Mouse (Mus musculus) heart, postnatal 10 days (tissue): ENCODE data around the gene Cldn13. TPM values are rescaled to one million over a fixed set of nuclear protein-coding genes. Genes with fewer than 3 reads are reported as not detected.

Experiments
- DNase-seq, 2 experiments: peaks; one replicate each; pipeline ENCODE4 v3.0.0; 2021
- intact Hi-C: fragments of 180-260 bp; cut with DNase I; formaldehyde crosslinking; loops from one replicate; pipeline ENCODE4 v1.15.1; 2025
- total RNA-seq, 2 experiments: library from RNA; stranded (reverse); gene quantifications; 2 replicates each; pipeline ENCODE4 v1.2.3; 2021

Cldn13 gene
- total RNA-seq, 2 experiments from 2014 or later = not detected

DNA sequence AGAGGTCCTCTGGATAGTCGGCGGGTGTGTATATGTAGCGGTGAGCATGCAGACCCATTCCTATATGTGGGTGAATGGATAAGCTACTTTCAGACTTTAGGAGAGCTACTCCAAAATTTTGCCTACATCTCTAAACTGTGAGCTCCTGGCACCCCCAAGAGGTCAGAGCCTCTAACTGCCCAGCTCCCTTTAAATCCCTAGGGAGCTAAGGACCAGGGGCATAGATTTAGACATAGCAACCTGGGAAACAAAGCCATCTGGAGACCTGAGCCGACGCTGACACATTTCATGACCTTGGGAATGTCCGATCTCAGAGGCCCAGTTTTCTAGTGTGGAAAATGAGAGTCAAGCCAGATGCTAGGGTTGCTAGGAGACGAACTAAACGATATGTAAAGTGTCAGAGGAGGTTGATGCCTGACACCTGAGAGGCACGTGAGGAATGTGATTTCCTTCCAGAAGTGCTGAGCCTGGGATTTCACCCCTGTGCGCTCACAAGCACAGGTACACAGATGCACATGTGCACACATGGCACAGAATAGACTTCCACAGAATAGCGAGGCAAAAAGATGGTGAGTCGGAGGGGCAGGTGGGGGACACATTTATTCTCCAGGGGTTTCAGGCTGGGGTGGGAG, 14.2 kb downstream of the Cldn13 start:
- peak; percentile 73 to 75 for DNase-seq
- intact Hi-C loops = loop anchor here (2.0 to 5.0 kb wide), 2 partner anchors 192 to 399 kb away; no protein-coding TSS in a partner anchor

DNA sequence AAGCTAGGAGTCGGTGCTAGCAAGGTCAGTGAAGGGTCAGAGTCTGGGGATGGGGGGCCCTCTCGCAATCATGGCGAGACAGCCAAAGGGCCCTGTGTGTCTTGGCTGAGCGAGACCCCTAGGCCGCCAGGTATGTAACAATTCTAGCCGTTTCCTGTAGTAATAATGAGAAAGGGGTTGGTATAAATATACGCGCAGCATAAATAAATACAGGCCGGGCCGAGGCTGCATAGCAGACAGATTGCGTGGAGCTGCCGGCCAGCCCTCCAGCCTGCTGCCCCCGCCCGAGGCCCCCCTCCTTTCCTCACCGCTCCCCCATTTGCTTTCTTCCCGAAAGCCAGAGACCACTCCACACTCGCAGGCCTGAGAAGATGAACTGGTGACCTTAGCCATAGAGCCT, 17.7 kb downstream of the Cldn13 start:
- intact Hi-C loops = no loop called here
- no peak for DNase-seq

DNA sequence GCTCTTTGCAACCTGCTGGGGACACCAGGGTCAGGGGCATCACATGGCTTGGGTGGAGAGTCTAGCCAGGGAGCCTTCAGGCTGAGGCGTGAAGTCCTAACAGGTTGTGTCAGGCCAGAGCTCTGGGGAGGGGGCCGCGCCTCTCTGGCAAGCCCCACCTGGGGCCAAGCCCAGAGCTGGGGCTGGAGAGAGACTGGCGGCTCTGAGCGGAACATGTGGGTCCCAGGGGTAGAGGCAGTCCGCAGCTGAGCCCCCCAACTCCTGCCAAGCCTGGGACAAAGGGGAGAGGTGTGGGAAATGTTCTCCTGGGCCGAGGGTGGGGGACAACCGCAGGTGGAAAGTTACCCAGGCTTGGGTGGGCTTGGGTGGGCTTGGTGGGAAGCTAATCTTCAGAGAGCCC, 18.4 kb downstream of the Cldn13 start:
- intact Hi-C loops = no loop called here
- DNase-seq = no peak

DNA sequence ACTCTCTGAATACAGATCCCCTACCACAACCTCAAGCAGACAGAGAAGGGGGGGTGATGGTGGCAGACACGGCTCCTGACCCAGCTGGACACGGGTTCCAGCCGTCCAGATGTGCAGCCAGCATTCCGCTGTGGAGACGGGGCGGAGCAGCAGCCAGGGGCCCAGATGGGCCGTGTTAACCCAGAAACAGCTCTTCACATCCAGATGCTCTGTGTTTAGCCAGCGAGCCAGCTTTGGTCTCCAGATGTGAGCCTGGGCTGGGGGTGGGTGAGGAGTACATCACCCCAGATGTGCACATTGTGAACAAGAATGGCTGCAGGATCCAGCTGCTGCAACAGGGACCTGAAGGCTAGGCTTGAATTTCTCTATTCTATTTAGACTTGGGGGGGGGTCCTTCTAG, 20.0 kb downstream of the Cldn13 start:
- intact Hi-C loops = no loop called here
- peak; percentile 72 to 78 for DNase-seq

DNA sequence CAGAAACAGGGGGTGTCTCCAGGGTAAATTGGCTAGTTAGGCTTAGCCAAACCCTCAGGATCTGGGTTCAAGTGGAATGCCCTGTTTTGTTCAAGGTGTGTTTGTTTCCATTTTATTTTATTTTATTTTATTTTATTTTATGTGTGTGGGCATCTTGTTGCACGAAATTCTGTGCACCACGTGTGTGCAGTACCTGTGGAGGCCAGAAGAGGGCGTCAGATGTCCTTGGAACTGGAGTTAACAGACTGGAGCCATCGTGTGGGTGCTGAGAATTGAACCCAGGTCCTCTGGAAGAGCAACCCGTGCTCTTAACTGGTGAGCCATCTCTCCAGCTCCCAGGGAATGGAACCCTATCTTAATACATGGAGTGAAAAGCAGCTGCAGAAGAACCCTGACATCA, 22.6 kb downstream of the Cldn13 start:
- intact Hi-C loops = no loop called here
- DNase-seq = no peak

DNA sequence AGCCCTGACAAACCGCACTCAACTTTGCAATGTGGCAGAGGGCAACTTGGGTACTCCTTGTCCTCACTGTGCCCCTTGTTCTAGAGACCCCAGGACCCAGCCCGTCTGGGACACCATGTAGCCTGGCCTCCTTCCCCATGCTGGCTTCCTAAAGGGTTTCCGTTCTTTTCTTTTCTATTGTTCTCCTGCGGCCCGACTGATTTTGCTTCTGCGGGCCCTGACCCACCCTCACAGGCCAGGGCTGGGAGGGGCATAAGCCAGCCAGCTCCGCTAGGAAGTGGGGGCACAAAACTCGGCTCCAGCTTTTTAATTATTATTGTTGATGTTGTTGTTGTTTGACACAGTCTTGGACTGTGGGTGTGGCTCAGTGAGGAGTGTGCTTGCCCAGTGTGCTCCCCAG, 23.8 kb downstream of the Cldn13 start:
- peak in 1 of 2 experiments; percentile 36 for DNase-seq
- intact Hi-C loops = no loop called here

DNA sequence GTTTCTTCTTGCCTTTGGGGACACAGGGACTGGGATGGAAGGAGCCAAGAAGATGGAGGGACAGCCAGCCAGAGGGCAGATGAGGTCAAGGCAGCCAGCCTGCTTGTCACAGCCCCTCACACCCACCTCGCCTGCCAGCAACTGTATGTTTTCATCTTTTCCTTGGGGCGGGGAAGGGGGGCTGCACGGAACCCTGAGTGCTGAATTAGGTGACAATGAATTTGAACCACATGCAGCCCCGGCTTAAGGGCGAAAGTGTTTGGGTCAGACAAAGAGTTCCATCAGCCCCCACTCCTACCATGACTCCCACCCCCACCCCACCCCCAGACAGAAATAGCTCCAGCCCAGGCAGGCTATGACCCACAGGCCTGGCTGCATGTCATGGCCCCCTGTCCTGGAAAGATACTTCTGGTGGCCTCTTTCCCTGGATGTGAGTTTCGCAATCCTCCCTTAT, 24.7 kb downstream of the Cldn13 start:
- intact Hi-C loops = no loop called here
- peak in 1 of 2 experiments; percentile 50 for DNase-seq

DNA sequence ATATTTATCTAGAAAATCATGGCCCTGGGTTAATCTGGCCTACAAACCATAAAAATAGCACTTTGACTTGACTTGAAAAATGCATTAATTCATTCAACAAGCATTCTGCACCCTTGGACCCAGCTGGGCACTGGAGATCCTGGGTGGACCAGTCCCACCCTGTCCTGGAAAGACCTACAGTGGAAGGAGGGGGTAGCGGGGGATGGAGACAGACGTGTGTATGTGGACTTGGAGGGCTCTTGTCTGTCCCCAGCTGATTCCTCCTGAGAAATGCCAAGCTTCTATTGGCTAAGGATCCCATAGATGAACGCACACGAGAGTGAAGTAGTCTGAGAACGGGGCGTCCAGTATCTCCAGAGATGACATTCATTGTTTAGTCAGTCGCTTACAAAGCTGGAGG, 26.8 kb downstream of the Cldn13 start:
- DNase-seq = peak; percentile 37
- intact Hi-C loops = no loop called here

DNA sequence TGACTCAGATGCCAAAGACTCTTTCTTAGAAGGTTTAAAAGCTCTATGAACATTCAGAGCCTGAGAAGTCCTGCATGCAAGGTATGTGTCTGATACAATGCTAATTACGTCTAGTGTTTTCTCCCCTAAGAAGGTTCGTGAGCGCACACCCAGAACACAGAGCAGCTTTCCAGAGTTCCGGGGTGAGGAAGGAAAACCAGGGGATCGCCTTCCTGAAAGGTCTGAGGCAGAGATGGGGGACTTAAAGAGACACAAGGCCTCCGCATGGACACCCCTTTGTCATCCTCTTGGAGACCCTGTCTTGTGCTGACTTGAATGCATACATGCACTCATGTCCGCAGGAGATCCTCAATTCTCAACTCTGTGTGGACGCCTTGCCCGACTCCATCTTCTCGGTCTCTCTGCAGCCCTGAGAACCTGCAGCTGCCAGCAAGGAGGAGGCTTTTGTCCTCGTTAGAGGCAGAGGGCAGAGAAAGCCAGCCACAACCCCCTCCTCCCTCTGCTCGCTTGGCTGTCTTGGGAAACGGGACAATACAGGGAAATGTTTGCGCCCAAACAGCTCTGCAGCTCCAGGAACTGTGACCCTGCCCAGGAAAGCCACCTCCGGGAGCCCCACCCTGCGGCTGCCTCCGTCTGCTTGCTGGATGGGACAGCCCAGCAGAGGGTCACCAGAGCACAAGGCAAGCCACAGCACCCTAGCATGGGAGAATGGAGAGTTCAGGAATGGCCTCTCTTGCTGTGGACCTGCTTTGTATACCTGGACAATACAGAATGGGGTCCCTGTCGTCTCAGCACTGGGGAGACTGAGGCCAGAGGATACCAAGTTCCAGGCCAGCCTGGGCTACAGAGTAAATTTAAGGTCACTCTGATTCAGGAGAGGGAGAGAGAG, 27.6 kb downstream of the Cldn13 start:
- peak; percentile 73 to 74 for DNase-seq
- intact Hi-C loops = no loop called here

DNA sequence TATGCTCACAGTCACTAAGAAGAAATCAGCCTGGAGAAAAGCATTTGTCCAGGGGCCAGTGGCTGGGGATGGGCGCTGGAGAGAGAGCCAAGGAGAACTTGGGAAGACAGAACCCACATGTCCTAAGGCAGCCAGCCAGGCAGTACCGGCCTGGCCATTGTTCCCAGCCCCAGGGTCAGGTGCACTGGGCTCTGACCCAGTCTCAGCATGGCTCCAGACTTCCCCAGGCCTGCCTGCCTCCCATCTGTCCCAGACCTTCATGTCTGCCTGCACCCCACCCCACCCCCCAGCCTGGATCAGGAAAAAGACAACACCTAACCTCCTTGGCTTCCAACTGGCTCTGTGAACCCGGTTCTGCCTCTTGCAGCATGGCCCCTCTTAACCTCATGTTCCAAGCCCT, 32.2 kb downstream of the Cldn13 start:
- DNase-seq = peak; percentile 60 to 66

DNA sequence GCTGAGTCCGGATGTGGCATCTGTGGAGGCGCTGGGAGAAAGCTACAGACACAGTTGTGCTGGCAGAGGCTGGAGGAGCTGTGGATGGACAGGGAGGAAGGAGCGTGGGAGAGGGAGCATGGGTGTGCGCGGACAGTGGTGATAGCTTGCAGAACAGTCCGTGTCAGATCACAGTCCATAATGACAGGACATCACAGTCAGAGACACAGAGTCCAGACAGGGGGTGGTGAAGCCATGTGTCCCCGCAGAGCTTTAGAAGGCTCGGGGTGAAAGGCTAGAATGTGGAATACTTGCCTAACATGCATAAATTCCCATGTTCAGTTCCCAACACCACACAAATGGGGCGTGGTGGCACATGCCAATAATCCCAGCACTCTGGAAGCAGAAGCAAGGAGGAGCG, 38.5 kb downstream of the Cldn13 start:
- intact Hi-C loops = no loop called here
- DNase-seq = peak in 1 of 2 experiments; percentile 3

More for the DNA sequence above, 32.2 kb downstream of the Cldn13 start:
- intact Hi-C loops = no loop called here

DNA sequence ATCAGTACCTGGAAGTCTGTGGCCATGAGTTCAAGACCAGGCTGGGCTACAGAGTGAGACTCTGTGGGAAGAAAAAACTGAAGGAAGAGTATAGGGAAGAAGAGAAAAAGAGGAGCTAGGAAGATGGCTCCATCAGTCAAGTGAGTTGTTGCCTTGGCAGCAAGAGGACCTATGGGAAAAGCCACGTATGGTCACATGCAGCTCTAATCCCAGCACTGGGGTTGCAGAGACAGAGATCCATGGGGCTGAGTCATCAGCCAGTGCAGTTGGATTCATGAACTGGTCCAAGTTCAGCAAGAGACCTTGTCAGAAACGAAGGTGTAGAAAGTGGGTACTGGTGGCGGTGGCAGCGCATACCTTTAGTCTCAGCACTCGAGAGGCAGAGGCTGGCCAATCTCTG, 40.1 kb downstream of the Cldn13 start:
- peak in 1 of 2 experiments; percentile 14 for DNase-seq
- intact Hi-C loops = no loop called here

DNA sequence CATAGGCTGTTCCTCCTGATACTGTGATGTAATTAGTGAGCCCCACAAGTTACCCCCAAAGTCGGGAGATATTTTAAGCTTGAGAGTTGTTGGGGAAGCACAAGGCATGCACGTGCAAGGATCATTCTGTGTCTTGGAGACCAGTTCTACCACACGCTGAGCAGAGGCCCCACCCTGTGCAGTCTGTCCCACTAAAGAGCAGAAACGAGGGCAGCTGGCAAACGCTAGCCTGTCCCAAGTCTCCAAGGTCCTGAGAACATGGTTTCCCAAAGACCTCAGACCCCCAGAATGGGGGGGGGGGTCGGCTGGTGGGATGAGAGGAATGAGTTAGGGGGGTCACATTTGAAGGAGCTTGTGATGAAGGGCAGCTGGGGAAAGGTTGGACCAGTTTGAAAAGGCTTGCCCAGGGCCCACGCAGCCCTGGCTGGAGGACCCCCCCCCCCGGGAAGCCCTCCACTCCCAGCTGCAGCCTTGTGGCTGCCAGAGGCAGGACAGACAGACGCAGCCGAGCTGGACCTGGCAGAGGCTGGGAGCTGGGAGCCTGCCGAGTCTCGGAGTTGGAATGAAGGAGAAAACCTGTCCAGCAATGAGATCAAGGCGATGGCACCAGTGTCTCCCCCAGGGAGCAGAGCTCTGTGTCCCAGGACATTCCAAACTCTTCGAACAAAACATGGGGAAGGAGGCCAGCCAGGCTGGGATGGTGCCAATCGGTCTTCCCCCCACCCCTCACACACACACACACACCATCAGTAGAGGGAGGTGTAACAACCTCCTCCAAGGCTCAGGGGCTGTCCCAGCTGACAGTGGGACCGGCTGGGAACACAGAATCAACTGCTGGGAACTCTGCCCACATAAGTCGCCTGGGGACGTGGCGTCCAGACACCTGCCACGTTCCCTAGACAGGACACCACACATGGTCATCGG, 41.1 kb downstream of the Cldn13 start:
- peak; percentile 87 to 88 for DNase-seq
- intact Hi-C loops = no loop called here

DNA sequence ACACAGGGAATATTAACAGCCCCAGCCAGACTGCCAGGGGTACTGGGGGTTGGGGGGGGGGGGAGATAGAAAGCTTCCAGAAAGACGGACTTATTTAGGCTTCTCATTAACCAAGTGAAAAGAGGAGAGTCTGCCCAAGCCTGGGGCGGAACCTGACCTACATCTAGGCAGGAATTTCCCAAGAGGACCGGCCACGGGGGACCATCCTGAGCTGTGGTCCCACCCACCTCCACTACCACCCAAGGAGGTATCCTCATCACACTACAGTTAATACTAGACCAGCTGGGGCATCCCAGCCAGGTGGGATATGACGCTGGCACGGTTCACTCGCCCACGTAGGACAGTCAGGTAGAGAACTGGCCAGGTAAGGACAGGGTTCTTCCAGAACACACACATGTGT, 42.3 kb downstream of the Cldn13 start:
- no peak for DNase-seq
- intact Hi-C loops = no loop called here

DNA sequence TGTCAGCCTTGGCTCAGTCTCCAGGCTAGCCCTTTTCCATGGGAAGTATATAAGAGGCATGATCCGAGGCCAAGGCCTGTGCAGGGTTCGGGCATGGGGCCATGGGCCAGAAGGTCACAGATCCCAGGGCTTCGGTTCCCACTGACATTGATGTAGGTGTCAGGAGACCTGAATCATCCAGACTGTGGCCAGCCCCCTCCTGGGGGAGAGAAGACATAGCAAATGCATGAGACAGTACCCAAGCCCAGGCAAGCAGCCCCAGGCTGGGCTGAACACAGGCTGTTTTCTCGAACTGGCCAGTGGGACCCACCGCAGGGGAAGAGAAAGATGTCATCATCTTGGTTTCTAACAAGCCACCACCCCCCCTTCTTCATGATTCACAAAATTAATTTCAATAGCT, 42.7 kb downstream of the Cldn13 start:
- peak; percentile 65 to 69 for DNase-seq
- intact Hi-C loops = no loop called here

DNA sequence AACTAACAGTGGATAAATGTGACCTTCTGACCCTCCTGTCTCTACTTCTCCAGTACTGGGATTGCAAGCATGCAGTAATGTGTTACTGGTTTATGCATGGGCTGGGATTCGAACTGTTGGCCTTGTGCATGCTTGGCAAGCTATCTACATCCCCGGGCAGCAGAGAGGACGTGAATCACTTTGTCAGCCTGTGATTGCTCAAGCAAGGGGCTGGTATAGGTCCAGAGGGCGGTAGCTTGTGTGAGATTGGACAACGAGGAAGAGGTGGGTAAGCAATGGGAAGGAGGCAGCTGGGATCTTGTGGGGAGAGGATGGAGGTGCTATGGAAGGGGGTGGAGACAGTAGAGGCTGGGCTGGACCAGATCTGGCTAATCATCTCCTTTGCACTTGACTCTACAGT, 46.8 kb downstream of the Cldn13 start:
- DNase-seq = no peak
- intact Hi-C loops = loop anchor here (5.0 kb wide), 1 partner anchor 81 kb away; no protein-coding TSS in a partner anchor

DNA sequence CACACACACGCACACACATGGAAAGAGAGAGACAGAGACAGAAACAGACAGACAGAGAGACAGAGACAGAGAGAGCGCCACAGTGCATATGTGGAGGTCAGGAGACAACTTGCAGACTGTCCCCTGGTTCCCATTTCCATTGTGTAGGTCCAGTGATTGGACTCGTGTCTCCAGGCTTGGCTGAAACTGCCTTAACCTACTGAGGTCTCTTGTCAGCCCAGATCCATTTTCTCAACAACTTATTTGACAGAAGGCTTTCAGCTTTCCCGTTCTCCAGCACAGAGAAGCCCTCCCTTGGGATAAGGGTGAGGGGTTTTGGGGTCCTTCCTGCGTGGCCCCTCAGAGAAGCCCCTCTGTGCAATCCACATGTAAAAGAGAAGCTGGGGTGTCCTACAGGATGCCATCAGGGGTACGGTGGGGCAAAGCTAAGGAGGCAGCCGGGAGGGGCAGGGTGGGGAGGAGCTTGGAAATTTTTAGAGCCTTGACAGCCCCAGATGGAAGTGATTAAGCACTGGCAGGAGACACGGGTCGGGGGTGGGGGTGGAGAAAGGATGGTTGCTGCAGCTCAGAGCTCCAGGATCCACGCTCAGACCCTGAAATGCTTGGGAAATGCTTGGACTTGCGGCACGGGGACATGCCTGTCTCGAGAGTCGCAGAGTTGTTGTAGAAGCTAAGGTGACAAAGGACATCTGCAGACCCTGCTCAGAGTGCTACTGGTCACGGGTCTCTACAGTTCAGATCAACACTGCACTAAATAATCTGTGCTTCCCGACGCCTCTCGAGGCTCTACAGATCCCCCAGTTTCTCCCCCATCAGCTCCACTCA, 47.8 kb downstream of the Cldn13 start:
- DNase-seq = peak; percentile 25 to 34
- intact Hi-C loops = loop anchor here (5.0 kb wide), 1 partner anchor 80 kb away; no protein-coding TSS in a partner anchor

DNA sequence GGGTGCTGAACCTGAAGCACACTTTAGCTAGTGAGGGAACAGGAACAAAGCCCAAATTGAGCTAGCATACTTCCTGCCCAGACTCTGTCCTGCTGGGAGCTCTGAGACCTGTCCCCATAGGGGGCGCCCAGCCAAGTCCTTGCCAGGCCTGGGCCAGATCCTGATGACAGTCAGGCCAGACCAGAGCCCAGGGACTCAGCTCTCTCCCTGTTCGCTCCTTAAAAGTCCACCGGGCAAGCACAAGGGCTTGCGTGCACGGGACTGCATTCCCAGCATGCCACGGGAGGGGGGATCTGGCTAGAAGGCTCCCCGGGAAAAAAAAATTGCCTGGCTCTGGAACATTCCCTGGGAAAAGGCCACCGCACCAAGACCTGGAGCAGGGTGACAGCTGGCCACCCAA, 50.2 kb downstream of the Cldn13 start:
- peak; percentile 89 to 90 for DNase-seq
- intact Hi-C loops = loop anchor here (5.0 kb wide), 1 partner anchor 78 kb away; no protein-coding TSS in a partner anchor
